Comparison of ENCODE assay signal across 21 mouse cellular contexts in genomic region chr1:160834446-160834845, GRCm38 (mm10).
"Had no signal": no experiment of that assay in that cellular context is flagged by ENCODE, and none has a peak within 500 bp of the region (broad histone marks: within the 10 kb centered on the region; RNA-seq: fewer than 3 reads in every experiment).

No protein-coding gene starts in this region.

- H3K27me3 ChIP-seq: lung, embryonic 15.5 days; megakaryocyte, embryonic 14.5 days; neural tube, embryonic 13.5 days; neural tube, embryonic 15.5 days had no signal

- H3K27ac ChIP-seq: lung, embryonic 15.5 days; macrophage; neural tube, embryonic 13.5 days; neural tube, embryonic 15.5 days had no signal

- H3K36me3 ChIP-seq: lung, embryonic 15.5 days; neural tube, embryonic 13.5 days; neural tube, embryonic 15.5 days had no signal

- H3K9ac ChIP-seq: lung, embryonic 15.5 days; neural tube, embryonic 13.5 days; neural tube, embryonic 15.5 days had no signal

- H3K9me3 ChIP-seq: lung, embryonic 15.5 days; megakaryocyte, embryonic 14.5 days; neural tube, embryonic 13.5 days; neural tube, embryonic 15.5 days had no signal

- DNase-seq: lung, adult 2 months; lung, postnatal 14 days; lung, postnatal 36 days; midbrain, embryonic 14.5 days; retina, postnatal 1 day; right cerebral cortex, adult 18-20 months; right cerebral cortex, postnatal 25 days; right cerebral cortex, postnatal 4 days; spleen, adult 18-20 months; thymus, adult 2 months; thymus, postnatal 25 days; thymus, postnatal 4 days had no signal

- H3K4me3 ChIP-seq: lung, embryonic 15.5 days; megakaryocyte, embryonic 14.5 days; myocyte; neural tube, embryonic 13.5 days; neural tube, embryonic 15.5 days had no signal

- H3K4me1 ChIP-seq: lung, embryonic 15.5 days; neural tube, embryonic 13.5 days; neural tube, embryonic 15.5 days had no signal

- ATAC-seq: lung, postnatal 0 days; midbrain, embryonic 16.5 days had no signal

- H3K4me2 ChIP-seq: lung, embryonic 15.5 days; midbrain, embryonic 11.5 days; neural tube, embryonic 13.5 days; neural tube, embryonic 15.5 days had no signal
